Mouse (Mus musculus) stomach, embryonic 14.5 days (tissue): ENCODE data around the gene St3gal2. TPM values are rescaled to one million over a fixed set of nuclear protein-coding genes. Genes with fewer than 3 reads are reported as not detected.

Experiments
- ATAC-seq: fragments of 200-750 bp; cut with Nextera tagmentation; 2 replicates; pipeline ENCODE4 v1.8.0; 2017; ENCODE audit warnings: low read depth, moderate TSS enrichment; ENCODE audit not compliant: insufficient number of reproducible peaks, insufficient read depth, low FRiP score
- H3K27ac ChIP-seq: fragments of 300-500 bp; sonication (generic); 2 replicates; pipeline ENCODE4 v1.5.1; 2014; ENCODE audit warnings: mild to moderate bottlenecking, low read length, moderate library complexity, mixed read lengths
- H3K27me3 ChIP-seq: fragments of 300-500 bp; sonication (generic); 2 replicates; pipeline ENCODE4 v1.6.1; 2014; ENCODE audit warnings: low read length, control low read depth, mixed read lengths; ENCODE audit not compliant: control insufficient read depth, insufficient read depth
- H3K36me3 ChIP-seq: fragments of 300-500 bp; sonication (generic); 2 replicates; pipeline ENCODE4 v1.6.1; 2014; ENCODE audit warnings: mild to moderate bottlenecking, control low read depth, low read length, moderate library complexity, mixed read lengths; ENCODE audit not compliant: control insufficient read depth, insufficient read depth
- H3K4me1 ChIP-seq: fragments of 300-500 bp; sonication (generic); 2 replicates; pipeline ENCODE4 v1.6.1; 2014; ENCODE audit warnings: low read length, control low read depth, mixed read lengths; ENCODE audit not compliant: control insufficient read depth, insufficient read depth
- H3K4me2 ChIP-seq: fragments of 300-500 bp; sonication (generic); replicated peaks from 2 replicates; pipeline ENCODE4 v1.6.1; 2014; ENCODE audit warnings: low read depth, low read length, control low read depth
- H3K4me3 ChIP-seq: fragments of 300-500 bp; sonication (generic); 2 replicates; pipeline ENCODE4 v1.5.1; 2014; ENCODE audit warnings: low read depth, low read length, control low read depth
- H3K9ac ChIP-seq: fragments of 300-500 bp; sonication (generic); replicated peaks from 2 replicates; pipeline ENCODE4 v1.6.1; 2014; ENCODE audit warnings: low read depth, mild to moderate bottlenecking, control low read depth, low read length, moderate library complexity, mixed read lengths
- H3K9me3 ChIP-seq: fragments of 300-500 bp; sonication (generic); 2 replicates; pipeline ENCODE4 v1.6.1; 2016; ENCODE audit warnings: low read depth, low read length, control low read depth; ENCODE audit not compliant: control insufficient read depth
- WGBS: fragments of 180-500 bp; shearing (Covaris S2); extraction: QIAGEN DNeasy Blood & Tissue Kit; methylation state at CpG from one replicate; pipeline ENCODE4 v1.1.7; 2014; 5-methylcytosine and 5-hydroxymethylcytosine counted together
- polyA plus RNA-seq: library from polyadenylated mRNA; unstranded; fragments of >200 nt; fragmentation: Nextera tagmentation; extraction: Ambion mirVana; gene quantifications from 2 replicates; pipeline ENCODE4 v1.2.1, GENCODE M21; 2014

The St3gal2 gene
- polyA plus RNA-seq, 1 experiment from 2014 or later = 11.0 TPM

DNA sequence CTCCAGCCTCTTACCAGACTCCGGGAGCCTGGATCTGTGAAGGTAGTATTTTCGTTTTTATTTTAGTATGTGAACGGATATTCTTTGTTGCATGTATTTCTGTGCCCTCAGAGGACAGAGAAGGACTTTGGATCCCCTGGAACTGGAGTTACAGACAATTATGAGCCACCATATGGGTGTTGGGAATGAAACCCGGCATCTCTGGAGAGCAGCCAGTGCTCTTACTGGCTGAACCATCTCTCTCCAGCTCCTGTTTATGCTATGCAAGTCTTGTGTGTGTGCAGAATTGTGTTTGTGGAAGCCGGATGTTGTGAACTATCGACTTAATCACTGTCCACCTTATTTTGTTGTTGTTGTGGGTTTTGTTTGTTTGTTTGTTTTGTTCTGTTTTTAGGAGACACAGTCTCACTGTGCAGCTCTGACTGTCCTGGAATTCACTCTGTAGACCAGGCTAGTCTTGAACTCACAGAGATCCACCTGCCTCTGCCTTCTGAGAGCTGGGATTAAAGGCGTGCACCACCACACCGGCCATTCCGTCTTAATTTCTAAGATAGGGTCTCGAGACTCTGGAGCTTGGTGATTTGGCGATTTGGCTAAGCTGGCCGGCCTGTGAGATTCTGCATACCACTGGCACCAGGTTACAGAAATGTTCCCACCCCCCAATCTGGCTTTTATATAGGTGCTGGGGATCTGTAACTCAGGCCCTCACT, 39.5 kb downstream of the St3gal2 start:
- Histone ChIP-seq H3K36me3 (peaks cover 25% of the 10 kb centered on the region; the same call in 1 of the 2 replicates), H3K4me2 (no peak overlapping the region)

DNA sequence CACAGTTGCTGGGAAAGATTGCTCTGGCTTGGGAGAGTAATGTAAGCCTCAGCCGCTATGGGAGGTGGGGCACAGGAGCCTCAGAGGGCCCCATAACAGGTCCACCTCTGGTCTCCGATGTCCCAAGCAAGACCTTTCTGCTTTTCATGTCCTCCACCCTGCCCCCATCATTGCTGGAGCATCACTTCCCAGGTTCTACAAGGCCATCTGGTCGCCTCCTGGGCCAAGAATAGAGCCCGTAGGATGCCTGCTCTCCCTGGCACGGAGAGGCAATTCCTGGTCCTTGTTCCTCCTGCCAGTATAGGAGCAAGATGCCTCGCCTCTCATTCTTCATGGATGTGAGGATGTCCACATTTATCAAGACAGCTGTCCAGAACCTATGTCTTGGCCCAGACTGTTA, 40.2 kb downstream of the St3gal2 start:
- ATAC-seq = no peak
- Histone ChIP-seq H3K4me2 (no peak overlapping the region), H3K27ac (no peak overlapping the region), H3K27me3 (no peaks in the 10 kb centered on the region), H3K9ac (no peak overlapping the region), H3K9me3 (no peaks in the 10 kb centered on the region), H3K4me3 (no peak overlapping the region), H3K36me3 (peaks cover 25% of the 10 kb centered on the region; the same call in 1 of the 2 replicates), H3K4me1 (no peaks in the 10 kb centered on the region)
- WGBS = 91% methylated on average over 6 of the region's 6 CpGs

More for the DNA sequence above, 39.5 kb downstream of the St3gal2 start:
- no peaks in the 10 kb centered on the region for H3K9me3 ChIP-seq
- no peaks in the 10 kb centered on the region for H3K27me3 ChIP-seq
- 93% methylated on average over 12 of the region's 12 CpGs for WGBS
- no peak overlapping the region for H3K9ac ChIP-seq
- no peaks in the 10 kb centered on the region for H3K4me1 ChIP-seq
- no peak overlapping the region for H3K4me3 ChIP-seq
- no peak overlapping the region for H3K27ac ChIP-seq
- no peak for ATAC-seq

DNA sequence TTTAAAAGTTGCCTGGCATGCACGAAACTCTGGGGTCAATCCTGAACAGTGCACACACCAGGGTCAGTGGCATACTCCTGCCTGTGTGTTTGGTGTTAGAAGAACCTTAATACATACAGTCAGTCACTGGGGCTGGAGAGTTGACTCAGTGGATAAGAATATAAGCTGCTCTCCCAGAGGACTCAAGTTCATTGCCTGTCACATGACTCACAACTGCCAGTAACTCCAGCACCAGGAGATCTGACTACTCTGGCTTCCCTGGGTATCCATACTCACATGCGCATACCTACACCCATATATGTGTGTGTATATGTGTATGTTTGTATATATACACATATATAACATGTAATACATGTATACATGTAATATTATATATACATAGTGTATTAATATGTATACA, 43.3 kb downstream of the St3gal2 start:
- H3K4me3 ChIP-seq = no peak overlapping the region
- 82% methylated on average over 2 of the region's 2 CpGs for WGBS
- ATAC-seq = no peak
- H3K27me3 ChIP-seq = no peaks in the 10 kb centered on the region
- no peaks in the 10 kb centered on the region for H3K9me3 ChIP-seq
- H3K4me2 ChIP-seq = no peak overlapping the region
- 0 out of 2 replicates have a peak, but pooled peaks cover 2% of the 10 kb centered on the region for H3K4me1 ChIP-seq
- H3K36me3 ChIP-seq = peaks cover 19% of the 10 kb centered on the region; the same call in 1 of the 2 replicates
- H3K27ac ChIP-seq = no peak overlapping the region
- H3K9ac ChIP-seq = no peak overlapping the region

DNA sequence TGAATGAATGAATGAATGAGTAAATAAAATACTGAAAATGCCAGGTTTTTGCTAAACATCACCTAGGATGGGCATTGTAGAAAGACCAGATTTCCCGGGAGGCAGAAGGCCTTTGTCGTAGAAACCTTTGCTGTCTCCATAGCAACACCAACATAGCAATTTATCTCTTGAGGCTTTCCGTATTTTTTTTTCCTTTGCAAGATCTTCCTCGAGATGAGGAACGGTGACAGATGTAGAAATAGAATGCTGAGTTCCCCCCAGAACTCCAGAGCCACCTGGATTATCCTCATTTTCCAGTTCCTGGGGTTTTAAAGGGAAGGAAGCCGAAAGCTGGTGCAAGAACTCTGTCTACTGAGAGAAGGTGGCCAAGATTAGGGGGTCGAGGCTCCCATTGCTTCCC, 44.9 kb downstream of the St3gal2 start:
- 76% methylated on average over 7 of the region's 7 CpGs for WGBS
- H3K36me3 ChIP-seq = peaks cover 18% of the 10 kb centered on the region; the same call in 1 of the 2 replicates

DNA sequence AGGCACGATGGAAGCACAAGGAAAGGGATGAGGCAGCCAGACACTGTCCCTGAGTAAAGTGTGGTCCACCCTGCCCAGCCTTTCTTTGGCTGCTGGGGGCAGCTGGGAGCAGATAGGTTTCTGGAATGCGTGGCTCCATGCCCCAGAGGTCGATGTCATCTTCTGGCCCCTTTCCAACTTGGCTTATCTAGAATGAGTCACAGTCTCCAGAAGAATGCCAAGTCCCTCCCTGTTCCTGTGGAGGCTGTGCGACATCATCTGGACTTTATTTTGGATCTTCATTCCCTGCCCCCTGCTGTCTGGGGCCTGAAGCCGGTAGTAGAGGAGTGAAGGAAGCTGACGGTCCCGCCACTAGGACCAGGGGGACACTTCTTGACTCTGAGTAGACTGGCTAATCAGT, 45.9 kb downstream of the St3gal2 start:
- 61% methylated on average over 7 of the region's 7 CpGs for WGBS
- ATAC-seq = no peak

More for the DNA sequence above, 44.9 kb downstream of the St3gal2 start:
- H3K9me3 ChIP-seq = no peaks in the 10 kb centered on the region
- H3K4me2 ChIP-seq = no peak overlapping the region
- no peak for ATAC-seq
- H3K4me3 ChIP-seq = no peak overlapping the region
- H3K4me1 ChIP-seq = 0 out of 2 replicates have a peak, but pooled peaks cover 2% of the 10 kb centered on the region
- no peaks in the 10 kb centered on the region for H3K27me3 ChIP-seq
- no peak overlapping the region for H3K27ac ChIP-seq
- no peak overlapping the region for H3K9ac ChIP-seq

DNA sequence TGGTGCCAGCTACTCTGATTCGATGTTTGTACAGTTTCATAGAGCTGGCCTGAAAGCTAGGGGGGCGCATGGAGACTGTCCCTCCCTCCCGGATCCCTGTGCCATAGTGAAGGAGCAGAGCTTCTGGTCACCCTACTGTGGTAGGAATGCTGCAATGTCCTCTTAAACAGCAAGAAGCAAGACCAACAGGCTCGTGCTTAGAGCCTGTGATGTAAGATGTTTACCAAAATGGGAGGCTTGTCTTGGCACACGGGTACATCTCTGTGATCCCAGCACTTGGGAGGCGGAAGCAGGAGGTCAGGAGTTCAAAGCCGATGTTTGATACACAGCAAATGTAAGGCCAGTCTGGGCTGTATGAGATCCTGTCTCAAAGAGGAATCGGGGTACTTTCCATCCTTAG, 46.9 kb downstream of the St3gal2 start:
- no peak for ATAC-seq
- Histone ChIP-seq H3K4me1 (0 out of 2 replicates have a peak, but pooled peaks cover 7% of the 10 kb centered on the region), H3K4me3 (no peak overlapping the region), H3K9me3 (no peaks in the 10 kb centered on the region), H3K9ac (no peak overlapping the region), H3K27ac (no peak overlapping the region), H3K4me2 (no peak overlapping the region), H3K36me3 (peaks cover 12% of the 10 kb centered on the region; the same call in 1 of the 2 replicates), H3K27me3 (no peaks in the 10 kb centered on the region)
- WGBS = 83% methylated on average over 8 of the region's 8 CpGs

More for the DNA sequence above, 45.9 kb downstream of the St3gal2 start:
- Histone ChIP-seq H3K4me2 (no peak overlapping the region), H3K27ac (no peak overlapping the region), H3K4me1 (0 out of 2 replicates have a peak, but pooled peaks cover 3% of the 10 kb centered on the region), H3K9me3 (no peaks in the 10 kb centered on the region), H3K27me3 (no peaks in the 10 kb centered on the region), H3K4me3 (no peak overlapping the region), H3K9ac (no peak overlapping the region), H3K36me3 (peaks cover 12% of the 10 kb centered on the region; the same call in 1 of the 2 replicates)

DNA sequence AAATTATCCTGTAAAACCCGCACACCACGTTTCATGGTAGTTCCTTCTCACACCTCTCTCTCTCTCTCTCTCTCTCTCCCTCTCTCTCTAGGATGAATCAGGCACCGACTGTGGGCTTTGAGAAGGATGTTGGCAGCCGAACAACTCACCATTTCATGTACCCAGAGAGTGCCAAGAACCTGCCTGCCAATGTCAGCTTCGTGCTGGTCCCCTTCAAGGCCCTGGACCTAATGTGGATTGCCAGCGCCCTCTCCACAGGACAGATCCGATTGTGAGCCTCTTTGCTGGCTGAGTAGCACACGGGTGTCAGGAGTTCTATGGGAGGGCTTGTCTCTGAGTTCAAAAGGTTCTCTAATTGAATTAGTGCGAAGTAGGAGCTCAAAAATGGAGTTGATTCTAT, 47.6 kb downstream of the St3gal2 start:
- WGBS = 84% methylated on average over 9 of the region's 9 CpGs
- Histone ChIP-seq H3K27ac (no peak overlapping the region), H3K9ac (no peak overlapping the region)

DNA sequence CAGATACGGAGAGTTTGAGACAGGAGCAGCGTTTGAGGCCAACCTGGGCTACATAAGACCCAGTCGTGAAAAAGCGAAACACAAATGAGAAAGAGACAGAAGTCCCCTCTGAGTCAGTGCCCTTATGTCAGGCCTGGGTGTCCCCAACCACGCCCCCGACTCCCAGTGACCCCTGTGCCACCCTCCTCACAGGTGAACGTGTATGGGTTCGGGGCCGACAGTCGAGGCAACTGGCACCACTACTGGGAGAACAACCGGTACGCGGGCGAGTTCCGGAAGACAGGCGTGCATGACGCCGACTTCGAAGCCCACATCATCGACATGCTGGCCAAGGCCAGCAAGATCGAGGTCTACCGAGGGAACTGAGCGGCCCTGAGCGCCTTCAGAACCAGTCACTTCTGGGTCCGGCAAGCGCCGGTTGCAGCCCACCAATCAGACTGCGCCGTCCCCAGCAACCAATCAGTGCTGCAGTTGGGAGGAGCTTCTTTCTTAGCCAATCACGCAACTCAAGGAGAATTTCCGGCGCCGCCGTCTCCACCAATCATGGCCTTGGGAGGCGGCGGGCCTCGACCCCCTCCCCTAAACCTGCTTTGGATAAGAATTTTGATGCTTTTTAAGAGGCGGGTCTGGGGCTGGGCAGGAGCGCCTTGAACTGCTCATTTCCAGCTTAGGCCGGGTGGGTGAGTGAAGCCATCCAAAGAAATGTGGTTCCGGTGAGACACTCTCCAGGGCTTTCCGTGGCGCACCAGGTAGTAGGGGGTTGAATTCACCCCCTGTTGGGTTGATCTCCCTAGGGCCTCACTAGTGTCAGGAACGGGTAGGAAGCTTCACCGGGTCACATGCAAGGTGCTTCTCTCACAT, 50.4 kb downstream of the St3gal2 start:
- Histone ChIP-seq H3K9ac (peak overlapping the region; percentile 33; the same call in 1 of the 2 replicates), H3K36me3 (peaks cover 15% of the 10 kb centered on the region), H3K4me3 (peak overlapping the region; percentile 36), H3K9me3 (no peaks in the 10 kb centered on the region), H3K4me2 (peak overlapping the region; percentile 69), H3K27ac (no peak overlapping the region), H3K4me1 (0 out of 2 replicates have a peak, but pooled peaks cover 7% of the 10 kb centered on the region), H3K27me3 (no peaks in the 10 kb centered on the region)
- ATAC-seq = peak; percentile 94
- 12% methylated on average over 45 of the region's 45 CpGs for WGBS

More for the DNA sequence above, 47.6 kb downstream of the St3gal2 start:
- H3K4me3 ChIP-seq = no peak overlapping the region
- no peak overlapping the region for H3K4me2 ChIP-seq
- H3K4me1 ChIP-seq = 0 out of 2 replicates have a peak, but pooled peaks cover 7% of the 10 kb centered on the region
- no peak for ATAC-seq
- H3K27me3 ChIP-seq = no peaks in the 10 kb centered on the region
- peaks cover 11% of the 10 kb centered on the region for H3K36me3 ChIP-seq
- no peaks in the 10 kb centered on the region for H3K9me3 ChIP-seq
